Mouse (Mus musculus) central nervous system, embryonic 14 days (tissue): ENCODE measurements around the gene Usp12. TPM values are rescaled to one million over a fixed set of nuclear protein-coding genes. Genes with fewer than 3 reads are reported as not detected.

Experiments used
- polyA plus RNA-seq: library from polyadenylated mRNA; depleted of rRNA; stranded (reverse); fragments of >200 nt; gene quantifications from 2 replicates; pipeline ENCODE4 v1.2.3, GENCODE M21; 2012; rRNA removed

Usp12 gene
- polyA plus RNA-seq: 25.8 and 26.1 TPM in 2 replicates

GRCm38 (mm10) chr5:146794853-146795252 is at the start of gene Usp12:
Usp12 (minus strand) TSS chr5:146795006.

GRCm38 (mm10) chr5:146832769-146833448 is 38.1 kb upstream of the Usp12 start, which contains the start of gene Rpl21:
Rpl21 (plus strand) TSS chr5:146832890.

Other genes with a start within 250 kb of the Usp12 start
- not detected in 2 replicates for gene Gm3415, start 238.9 kb downstream of the Usp12 start, polyA plus RNA-seq
- gene Gpr12, start 209.8 kb downstream of the Usp12 start, polyA plus RNA-seq: 10.8 and 11.7 TPM in 2 replicates
- 452 and 461 TPM in 2 replicates for gene Rpl21, start 37.9 kb upstream of the Usp12 start, polyA plus RNA-seq
- 5.4 and 6.1 TPM in 2 replicates for gene Rasl11a, start 50.1 kb upstream of the Usp12 start, polyA plus RNA-seq
- gene Gtf3a, start 153.7 kb upstream of the Usp12 start, polyA plus RNA-seq: 81.0 and 81.4 TPM in 2 replicates
- 18.9 and 21.9 TPM in 2 replicates for gene Mtif3, start 168.8 kb upstream of the Usp12 start, polyA plus RNA-seq